Mouse (Mus musculus) kidney, embryonic 16.5 days (tissue): ENCODE measurements around the gene Slc47a2. TPM values are rescaled to one million over a fixed set of nuclear protein-coding genes. Genes with fewer than 3 reads are reported as not detected.

Experiments used
- ATAC-seq: fragments of 200-750 bp; cut with Nextera tagmentation; 2 replicates; pipeline ENCODE4 v1.8.0; 2017; ENCODE audit warnings: moderate TSS enrichment; ENCODE audit not compliant: low FRiP score, low TSS enrichment
- H3K27ac ChIP-seq: fragments of 300-500 bp; sonication (generic); 2 replicates; pipeline ENCODE4 v1.5.1; 2014; ENCODE audit warnings: low read length
- H3K27me3 ChIP-seq: fragments of 300-500 bp; sonication (generic); 2 replicates; pipeline ENCODE4 v1.6.1; 2014; ENCODE audit warnings: low read length, control low read depth, mixed read lengths; ENCODE audit not compliant: insufficient read depth
- H3K36me3 ChIP-seq: fragments of 300-500 bp; sonication (generic); 2 replicates; pipeline ENCODE4 v1.6.1; 2014; ENCODE audit warnings: low read length, control low read depth, mixed read lengths; ENCODE audit not compliant: insufficient read depth
- H3K4me1 ChIP-seq: fragments of 300-500 bp; sonication (generic); 2 replicates; pipeline ENCODE4 v1.6.1; 2014; ENCODE audit warnings: low read length, control low read depth, mixed read lengths; ENCODE audit not compliant: insufficient read depth
- H3K4me2 ChIP-seq: fragments of 300-500 bp; sonication (generic); replicated peaks from 2 replicates; pipeline ENCODE4 v1.6.1; 2014; ENCODE audit warnings: low read depth, low read length
- H3K4me3 ChIP-seq: fragments of 300-500 bp; sonication (generic); 2 replicates; pipeline ENCODE4 v1.5.1; 2014; ENCODE audit warnings: mild to moderate bottlenecking, low read length
- H3K9ac ChIP-seq: fragments of 300-500 bp; sonication (generic); replicated peaks from 2 replicates; pipeline ENCODE4 v1.6.1; 2014; ENCODE audit warnings: low read length
- H3K9me3 ChIP-seq: fragments of 300-500 bp; sonication (generic); 2 replicates; pipeline ENCODE4 v1.6.1; 2016; ENCODE audit warnings: low read length, control low read depth
- WGBS: fragments of 180-500 bp; shearing (Covaris S2); extraction: QIAGEN DNeasy Blood & Tissue Kit; methylation state at CpG from one replicate; pipeline ENCODE4 v1.1.7; 2014; 5-methylcytosine and 5-hydroxymethylcytosine counted together
- polyA plus RNA-seq: library from polyadenylated mRNA; unstranded; fragments of >200 nt; fragmentation: Nextera tagmentation; extraction: Ambion mirVana; gene quantifications from 2 replicates; pipeline ENCODE4 v1.2.1, GENCODE M21; 2015

The Slc47a2 gene
- polyA plus RNA-seq, 1 experiment from 2014 or later, result 0.10 TPM

- Histone ChIP-seq H3K27me3 (no peaks in the 10 kb centered on the region), H3K4me2 (no peak overlapping the region), H3K9ac (no peak overlapping the region), H3K4me3 (no peak overlapping the region), H3K4me1 (peaks cover 12% of the 10 kb centered on the region), H3K27ac (0 out of 2 replicates have a peak overlapping the region, but pooled peaks have one; percentile 49), H3K9me3 (no peaks in the 10 kb centered on the region), H3K36me3 (no peaks in the 10 kb centered on the region)
- WGBS, result 57% methylated on average over 9 of the region's 9 CpGs
- ATAC-seq, result peak; percentile 68
These were observed 24.0 kb upstream of the Slc47a2 start for GRCm38 (mm10) chr11:61366517-61367273.

GRCm38 (mm10) chr11:61365938-61366337 lies 23.3 kb upstream of the Slc47a2 start:
- Histone ChIP-seq H3K27me3 (no peaks in the 10 kb centered on the region), H3K9me3 (no peaks in the 10 kb centered on the region), H3K27ac (0 out of 2 replicates have a peak overlapping the region, but pooled peaks have one; percentile 49), H3K36me3 (no peaks in the 10 kb centered on the region), H3K4me2 (no peak overlapping the region), H3K9ac (no peak overlapping the region), H3K4me3 (no peak overlapping the region), H3K4me1 (peaks cover 12% of the 10 kb centered on the region)
- 57% methylated on average over 3 of the region's 3 CpGs for WGBS
- no peak for ATAC-seq

GRCm38 (mm10) chr11:61364096-61364495 lies 21.4 kb upstream of the Slc47a2 start:
- no peak for ATAC-seq
- 81% methylated on average over 6 of the region's 6 CpGs for WGBS

GRCm38 (mm10) chr11:61361515-61362190 lies 19.0 kb upstream of the Slc47a2 start:
- Histone ChIP-seq H3K36me3 (no peaks in the 10 kb centered on the region), H3K9me3 (no peaks in the 10 kb centered on the region), H3K27me3 (no peaks in the 10 kb centered on the region), H3K4me2 (no peak overlapping the region), H3K9ac (no peak overlapping the region), H3K4me3 (no peak overlapping the region), H3K4me1 (peaks cover 9% of the 10 kb centered on the region), H3K27ac (no peak overlapping the region)
- whole genome bisulfite sequencing, result 95% methylated on average over 11 of the region's 11 CpGs
- no peak for ATAC-seq

More at GRCm38 (mm10) chr11:61364096-61364495, 21.4 kb upstream of the Slc47a2 start:
- H3K9ac ChIP-seq, result no peak overlapping the region
- no peak overlapping the region for H3K27ac ChIP-seq
- no peaks in the 10 kb centered on the region for H3K9me3 ChIP-seq
- no peak overlapping the region for H3K4me2 ChIP-seq
- peaks cover 12% of the 10 kb centered on the region for H3K4me1 ChIP-seq
- H3K4me3 ChIP-seq, result no peak overlapping the region
- no peaks in the 10 kb centered on the region for H3K27me3 ChIP-seq
- H3K36me3 ChIP-seq, result no peaks in the 10 kb centered on the region

- H3K4me3 ChIP-seq, result no peak overlapping the region
- no peak for ATAC-seq
- no peak overlapping the region for H3K9ac ChIP-seq
- no peaks in the 10 kb centered on the region for H3K36me3 ChIP-seq
- H3K4me1 ChIP-seq, result peaks cover 24% of the 10 kb centered on the region
- H3K4me2 ChIP-seq, result no peak overlapping the region
- H3K27me3 ChIP-seq, result no peaks in the 10 kb centered on the region
- 0 out of 2 replicates have a peak overlapping the region, but pooled peaks have one; percentile 19 for H3K27ac ChIP-seq
- 57% methylated on average over 9 of the region's 9 CpGs for WGBS
- no peaks in the 10 kb centered on the region for H3K9me3 ChIP-seq
These were observed 13.9 kb upstream of the Slc47a2 start for GRCm38 (mm10) chr11:61356600-61356999.

- Histone ChIP-seq H3K9ac (no peak overlapping the region), H3K36me3 (no peaks in the 10 kb centered on the region), H3K4me2 (no peak overlapping the region), H3K27ac (0 out of 2 replicates have a peak overlapping the region, but pooled peaks have one; percentile 27), H3K27me3 (no peaks in the 10 kb centered on the region), H3K4me1 (peaks cover 24% of the 10 kb centered on the region), H3K4me3 (no peak overlapping the region), H3K9me3 (no peaks in the 10 kb centered on the region)
- WGBS, result 74% methylated on average over 6 of the region's 6 CpGs
- no peak for ATAC-seq
These were observed 13.5 kb upstream of the Slc47a2 start for GRCm38 (mm10) chr11:61356111-61356510.

GRCm38 (mm10) chr11:61355351-61355750 lies 12.7 kb upstream of the Slc47a2 start:
- no peak for ATAC-seq
- H3K9ac ChIP-seq, result no peak overlapping the region
- H3K27ac ChIP-seq, result no peak overlapping the region
- H3K36me3 ChIP-seq, result no peaks in the 10 kb centered on the region
- no peaks in the 10 kb centered on the region for H3K27me3 ChIP-seq
- H3K4me2 ChIP-seq, result no peak overlapping the region
- 85% methylated on average over 5 of the region's 5 CpGs for WGBS
- H3K9me3 ChIP-seq, result no peaks in the 10 kb centered on the region
- no peak overlapping the region for H3K4me3 ChIP-seq
- H3K4me1 ChIP-seq, result peaks cover 24% of the 10 kb centered on the region

- Histone ChIP-seq H3K4me3 (no peak overlapping the region), H3K9ac (no peak overlapping the region), H3K9me3 (no peaks in the 10 kb centered on the region), H3K27me3 (no peaks in the 10 kb centered on the region), H3K4me1 (peaks cover 24% of the 10 kb centered on the region), H3K4me2 (no peak overlapping the region), H3K27ac (peak overlapping the region; percentile 19; the same call in 1 of the 2 replicates), H3K36me3 (no peaks in the 10 kb centered on the region)
- 49% methylated on average over 6 of the region's 6 CpGs for WGBS
- ATAC-seq, result no peak; the same call in 1 of the 2 replicates
These were observed 11.7 kb upstream of the Slc47a2 start for GRCm38 (mm10) chr11:61354346-61354745.

- no peaks in the 10 kb centered on the region for H3K36me3 ChIP-seq
- no peaks in the 10 kb centered on the region for H3K9me3 ChIP-seq
- no peaks in the 10 kb centered on the region for H3K27me3 ChIP-seq
- WGBS, result 65% methylated on average over 2 of the region's 2 CpGs
- no peak overlapping the region for H3K9ac ChIP-seq
- peaks cover 24% of the 10 kb centered on the region for H3K4me1 ChIP-seq
- H3K4me2 ChIP-seq, result no peak overlapping the region
- no peak overlapping the region for H3K27ac ChIP-seq
- no peak overlapping the region for H3K4me3 ChIP-seq
- ATAC-seq, result no peak
These were observed 10.4 kb upstream of the Slc47a2 start for GRCm38 (mm10) chr11:61353038-61353437.
